Mouse (Mus musculus) heart, postnatal 0 days (tissue): ENCODE results near the gene Dppa3. TPM values are rescaled to one million over a fixed set of nuclear protein-coding genes. Genes with fewer than 3 reads are reported as not detected.

Source experiments
- ATAC-seq: fragments of 200-750 bp; cut with Nextera tagmentation; 2 replicates; pipeline ENCODE4 v1.8.0; 2017; ENCODE audit warnings: low read depth, moderate number of reproducible peaks, moderate library complexity; ENCODE audit not compliant: insufficient read depth
- DNase-seq: peaks from one replicate; pipeline ENCODE4 v3.0.0-alpha.2; 2016; ENCODE audit warnings: low spot score
- H3K27ac ChIP-seq: fragments of 300-500 bp; sonication (generic); 2 replicates; pipeline ENCODE4 v1.5.1; 2014; ENCODE audit warnings: low read depth, mild to moderate bottlenecking
- H3K27me3 ChIP-seq: fragments of 300-500 bp; sonication (generic); 2 replicates; pipeline ENCODE4 v1.6.1; 2014; ENCODE audit warnings: low read length, mixed read lengths; ENCODE audit not compliant: control insufficient read depth, insufficient read depth
- H3K36me3 ChIP-seq: fragments of 300-500 bp; sonication (generic); replicated peaks from 2 replicates; pipeline ENCODE4 v1.6.1; 2014; ENCODE audit warnings: low read length, mixed read lengths; ENCODE audit not compliant: control insufficient read depth, insufficient read depth
- H3K4me1 ChIP-seq: fragments of 300-500 bp; sonication (generic); 2 replicates; pipeline ENCODE4 v1.6.1; 2014; ENCODE audit warnings: antibody characterized with exemption; ENCODE audit not compliant: control insufficient read depth, insufficient read depth
- H3K4me2 ChIP-seq: fragments of 300-500 bp; sonication (generic); 2 replicates; pipeline ENCODE4 v1.6.1; 2014; ENCODE audit warnings: low read depth, mild to moderate bottlenecking, low read length, moderate library complexity
- H3K4me3 ChIP-seq: fragments of 300-500 bp; sonication (generic); 2 replicates; pipeline ENCODE4 v1.5.1; 2014; ENCODE audit warnings: low read depth, low read length
- H3K9ac ChIP-seq: fragments of 300-500 bp; sonication (generic); replicated peaks from 2 replicates; pipeline ENCODE4 v1.6.1; 2014; ENCODE audit warnings: low read depth, low read length, mixed read lengths
- H3K9me3 ChIP-seq: fragments of 300-500 bp; sonication (generic); replicated peaks from 2 replicates; pipeline ENCODE4 v1.6.1; 2016; ENCODE audit warnings: low read length; ENCODE audit not compliant: control insufficient read depth
- CTCF ChIP-seq: IDR thresholded peaks from 2 replicates; pipeline ENCODE4 v1.5.1; 2016; ENCODE audit warnings: antibody characterized with exemption, control low read depth, low read depth
- EP300 ChIP-seq: IDR thresholded peaks from 2 replicates; pipeline ENCODE4 v1.6.1; 2016; ENCODE audit warnings: antibody characterized with exemption, low read depth
- WGBS: fragments of 180-500 bp; shearing (Covaris S2); extraction: QIAGEN DNeasy Blood & Tissue Kit; methylation state at CpG from one replicate; pipeline ENCODE4 v1.1.7; 2014; 5-methylcytosine and 5-hydroxymethylcytosine counted together
- polyA plus RNA-seq: library from polyadenylated mRNA; unstranded; fragments of >200 nt; fragmentation: Nextera tagmentation; extraction: Ambion mirVana; gene quantifications from 2 replicates; pipeline ENCODE4 v1.2.1, GENCODE M21; 2015
- total RNA-seq: library from RNA; depleted of rRNA; stranded (reverse); fragments of >200 nt; gene quantifications from 2 replicates; pipeline ENCODE4 v1.2.3, GENCODE M21; 2014; ENCODE audit warnings: low replicate concordance; rRNA removed

The Dppa3 gene
- total and polyA plus RNA-seq, 2 experiments from 2014 or later = 0.18 TPM; not detected in 1

- H3K36me3 ChIP-seq = no peaks in the 10 kb centered on the region
- no peaks in the 10 kb centered on the region for H3K9me3 ChIP-seq
- H3K27ac ChIP-seq = no peak overlapping the region
- peak overlapping the region; percentile 43 for H3K4me3 ChIP-seq
- H3K27me3 ChIP-seq = no peaks in the 10 kb centered on the region
- H3K4me1 ChIP-seq = peaks cover 10% of the 10 kb centered on the region; the same call in 1 of the 2 replicates
- H3K9ac ChIP-seq = no peak overlapping the region
- TF ChIP-seq EP300 (no peak), CTCF (peak; percentile 99)
- DNase-seq (peak; percentile 83), ATAC-seq (peak; percentile 81)
- WGBS = 8% methylated on average over 19 of the region's 19 CpGs
- peak overlapping the region; percentile 68 for H3K4me2 ChIP-seq
Measured at GRCm38 (mm10) chr6:122669406-122670200, 43.4 kb downstream of the Dppa3 start.

GRCm38 (mm10) chr6:122670201-122670551 is 44.0 kb downstream of the Dppa3 start:
- ATAC-seq (no peak), DNase-seq (no peak)
- no peaks in the 10 kb centered on the region for H3K9me3 ChIP-seq
- peak overlapping the region; percentile 68 for H3K4me2 ChIP-seq
- H3K9ac ChIP-seq = no peak overlapping the region
- no peak overlapping the region for H3K4me3 ChIP-seq
- WGBS = 42% methylated on average over 10 of the region's 10 CpGs
- TF ChIP-seq CTCF (no peak), EP300 (no peak)
- peaks cover 10% of the 10 kb centered on the region; the same call in 1 of the 2 replicates for H3K4me1 ChIP-seq
- no peaks in the 10 kb centered on the region for H3K36me3 ChIP-seq
- H3K27me3 ChIP-seq = no peaks in the 10 kb centered on the region
- H3K27ac ChIP-seq = no peak overlapping the region

GRCm38 (mm10) chr6:122670841-122671240 is 44.6 kb downstream of the Dppa3 start:
- no peak for TF ChIP-seq CTCF
- no peaks in the 10 kb centered on the region for H3K36me3 ChIP-seq
- H3K4me1 ChIP-seq = peaks cover 7% of the 10 kb centered on the region; the same call in 1 of the 2 replicates
- H3K27me3 ChIP-seq = no peaks in the 10 kb centered on the region
- H3K9me3 ChIP-seq = no peaks in the 10 kb centered on the region
- no peak overlapping the region for H3K4me3 ChIP-seq
- H3K4me2 ChIP-seq = no peak overlapping the region
- no peak for ATAC-seq
- no peak overlapping the region for H3K9ac ChIP-seq
- H3K27ac ChIP-seq = no peak overlapping the region
- 88% methylated on average over 4 of the region's 4 CpGs for WGBS
- DNase-seq = no peak

GRCm38 (mm10) chr6:122672746-122673145 is 46.5 kb downstream of the Dppa3 start:
- 36% methylated on average over 8 of the region's 8 CpGs for WGBS
- Histone ChIP-seq H3K27ac (no peak overlapping the region), H3K36me3 (no peaks in the 10 kb centered on the region), H3K27me3 (no peaks in the 10 kb centered on the region), H3K4me2 (no peak overlapping the region), H3K9me3 (no peaks in the 10 kb centered on the region), H3K4me3 (no peak overlapping the region), H3K4me1 (peaks cover 5% of the 10 kb centered on the region; the same call in 1 of the 2 replicates), H3K9ac (no peak overlapping the region)
- DNase-seq (no peak), ATAC-seq (no peak)
- no peak for TF ChIP-seq EP300
- no peak for TF ChIP-seq CTCF

Other genes with a start within 250 kb of the Dppa3 start
- gene Rimklb, start 127.6 kb upstream of the Dppa3 start, total RNA-seq = 0.27 TPM in 1 of 2 replicates, not detected in the other
- 0.48 and 0.79 TPM in 2 replicates for gene Rimklb, start 127.6 kb upstream of the Dppa3 start, polyA plus RNA-seq
- gene Mfap5, start 120.6 kb upstream of the Dppa3 start, total RNA-seq = 31.3 and 39.4 TPM in 2 replicates
- gene Mfap5, start 120.6 kb upstream of the Dppa3 start, polyA plus RNA-seq = 61.1 and 73.5 TPM in 2 replicates
- not detected in 2 replicates for gene Aicda, start 72.6 kb upstream of the Dppa3 start, total RNA-seq
- gene Aicda, start 72.6 kb upstream of the Dppa3 start, polyA plus RNA-seq = not detected in 2 replicates
- 21.0 and 30.9 TPM in 2 replicates for gene Apobec1, start 24.0 kb upstream of the Dppa3 start, total RNA-seq
- gene Apobec1, start 24.0 kb upstream of the Dppa3 start, polyA plus RNA-seq = 3.9 and 4.2 TPM in 2 replicates
- gene Gdf3, start 16.3 kb upstream of the Dppa3 start, total RNA-seq = 0.15 TPM in 1 of 2 replicates, not detected in the other
- 0.05 and 0.26 TPM in 2 replicates for gene Gdf3, start 16.3 kb upstream of the Dppa3 start, polyA plus RNA-seq
- 0.73 and 1.3 TPM in 2 replicates for gene Nanog, start 81.1 kb downstream of the Dppa3 start, total RNA-seq
- 0.47 and 0.61 TPM in 2 replicates for gene Nanog, start 81.1 kb downstream of the Dppa3 start, polyA plus RNA-seq
- gene Slc2a3, start 175.2 kb downstream of the Dppa3 start, total RNA-seq = 21.4 and 21.6 TPM in 2 replicates
- gene Slc2a3, start 175.2 kb downstream of the Dppa3 start, polyA plus RNA-seq = 1.7 and 1.8 TPM in 2 replicates
- gene Foxj2, start 193.5 kb downstream of the Dppa3 start, total RNA-seq = 17.8 TPM in 2 replicates
- 4.4 and 4.5 TPM in 2 replicates for gene Foxj2, start 193.5 kb downstream of the Dppa3 start, polyA plus RNA-seq
- gene C3ar1, start 229.8 kb downstream of the Dppa3 start, total RNA-seq = 0.46 and 2.9 TPM in 2 replicates
- gene C3ar1, start 229.8 kb downstream of the Dppa3 start, polyA plus RNA-seq = 2.3 and 2.4 TPM in 2 replicates
- gene Necap1, start 248.1 kb downstream of the Dppa3 start, total RNA-seq = 37.7 and 40.3 TPM in 2 replicates
- gene Necap1, start 248.1 kb downstream of the Dppa3 start, polyA plus RNA-seq = 35.9 and 37.0 TPM in 2 replicates